Mouse (Mus musculus): ENCODE data around the gene Adamts18. TPM values are rescaled to one million over a fixed set of nuclear protein-coding genes. Genes with fewer than 3 reads are reported as not detected.

Adamts18 gene
- polyA plus RNA-seq, 1 experiment from 2014 or later = 5.1 TPM

DNA sequence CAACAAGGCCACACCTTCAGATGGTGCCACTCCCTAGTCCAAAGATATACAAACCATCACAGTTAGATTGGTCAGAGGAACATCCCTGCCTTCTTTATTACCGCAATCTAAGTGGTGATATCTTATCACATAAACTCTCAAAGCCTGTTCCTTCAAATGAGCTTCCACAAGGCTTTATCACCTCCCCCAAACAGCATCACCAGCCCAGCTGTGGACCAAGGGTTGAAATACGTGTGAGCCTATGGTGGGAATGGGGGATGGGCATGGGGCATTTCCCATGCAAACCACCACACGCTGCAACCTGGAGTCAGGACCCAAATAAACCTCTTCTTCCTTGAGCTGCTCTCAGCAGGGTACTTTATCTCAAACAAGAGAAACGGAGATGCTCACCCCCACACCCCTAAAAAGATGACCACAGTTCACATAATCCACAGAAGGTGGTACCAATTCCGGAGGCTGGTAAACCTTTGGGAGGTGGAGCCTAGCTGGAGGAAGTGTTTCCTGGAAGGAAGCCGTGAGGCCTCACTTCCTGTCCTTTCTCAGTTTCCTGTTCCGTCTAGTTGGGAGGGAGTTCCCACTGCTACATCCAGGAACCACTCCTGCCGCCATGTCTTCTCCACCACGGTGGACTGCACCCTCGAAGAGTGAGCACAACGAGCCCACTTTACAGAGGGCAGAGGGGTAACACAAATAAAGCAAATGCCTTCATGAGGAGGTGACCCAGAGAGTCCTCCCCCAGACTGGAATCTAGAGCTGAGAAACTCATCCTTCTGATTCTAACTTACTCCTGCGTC, 11.5 kb upstream of the Adamts18 start:
- no peak for DNase-seq (ENCODE audit: low spot score)
- peaks cover 5% of the 10 kb centered on the region for H3K4me1 ChIP-seq
- no peaks in the 10 kb centered on the region for H3K27me3 ChIP-seq (ENCODE audit: low read depth, poor library complexity, severe bottlenecking)
- no peaks in the 10 kb centered on the region for H3K9me3 ChIP-seq (replicated peaks)
- 90% methylated on average over 12 of the region's 12 CpGs for WGBS
- no peak overlapping the region for H3K4me3 ChIP-seq
- no peaks in the 10 kb centered on the region for H3K36me3 ChIP-seq
- H3K27ac ChIP-seq = no peak overlapping the region

- Histone ChIP-seq H3K27ac (no peak overlapping the region), H3K36me3 (no peaks in the 10 kb centered on the region), H3K27me3 (ENCODE audit: low read depth, poor library complexity, severe bottlenecking) (0 out of 2 replicates have a peak, but pooled peaks cover 3% of the 10 kb centered on the region), H3K4me1 (peaks cover 5% of the 10 kb centered on the region), H3K9me3 (replicated peaks) (no peaks in the 10 kb centered on the region), H3K4me3 (no peak overlapping the region)
- no peak for DNase-seq (ENCODE audit: low spot score)
- WGBS = 64% methylated on average over 7 of the region's 7 CpGs
Observed at GRCm38 (mm10) chr8:113858801-113859200, 10.3 kb upstream of the Adamts18 start.

DNA sequence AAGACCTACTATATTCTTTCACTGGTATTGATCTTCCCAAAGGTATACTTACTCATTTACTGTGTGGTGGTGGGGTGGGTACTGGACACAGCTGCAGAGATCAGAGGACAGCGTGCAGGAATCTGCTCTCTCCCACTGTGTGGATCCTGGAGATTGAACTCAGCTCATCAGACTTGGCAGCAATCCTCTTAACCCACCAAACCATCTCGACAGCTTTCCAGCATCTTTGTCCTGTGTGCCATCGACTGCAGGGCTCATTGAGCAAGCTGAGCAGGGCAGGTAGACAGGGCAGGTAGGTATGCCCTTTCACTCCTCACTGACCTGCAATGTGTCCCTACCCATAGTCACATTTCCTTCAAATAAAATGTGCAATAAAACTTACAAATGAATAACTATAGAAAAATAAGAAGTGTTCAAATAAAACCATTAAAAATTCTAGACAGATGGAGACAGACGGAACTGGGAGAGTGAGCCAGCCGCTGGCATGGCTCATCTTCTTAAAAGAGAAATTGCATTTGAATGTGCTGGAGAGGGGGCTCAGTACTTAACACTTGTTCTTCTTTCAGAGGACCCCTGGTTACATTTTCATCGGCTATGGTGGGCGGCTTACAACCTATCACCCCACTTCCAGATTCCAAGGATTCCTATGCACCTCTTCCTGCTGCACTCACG, 6.2 kb upstream of the Adamts18 start:
- peaks cover 23% of the 10 kb centered on the region for H3K27me3 ChIP-seq (ENCODE audit: low read depth, poor library complexity, severe bottlenecking)
- no peaks in the 10 kb centered on the region for H3K9me3 ChIP-seq (replicated peaks)
- 85% methylated on average over 8 of the region's 8 CpGs for WGBS
- DNase-seq (ENCODE audit: low spot score) = no peak
- no peaks in the 10 kb centered on the region for H3K36me3 ChIP-seq
- peaks cover 12% of the 10 kb centered on the region for H3K4me1 ChIP-seq
- no peak overlapping the region for H3K4me3 ChIP-seq
- no peak overlapping the region for H3K27ac ChIP-seq

- H3K4me3 ChIP-seq = no peak overlapping the region
- H3K36me3 ChIP-seq = no peaks in the 10 kb centered on the region
- WGBS = 60% methylated on average over 4 of the region's 4 CpGs
- no peak for DNase-seq (ENCODE audit: low spot score)
- peaks cover 12% of the 10 kb centered on the region for H3K4me1 ChIP-seq
- no peak overlapping the region for H3K27ac ChIP-seq
- H3K27me3 ChIP-seq (ENCODE audit: low read depth, poor library complexity, severe bottlenecking) = peaks cover 33% of the 10 kb centered on the region
- no peaks in the 10 kb centered on the region for H3K9me3 ChIP-seq (replicated peaks)
Observed at GRCm38 (mm10) chr8:113853714-113854113, 5.2 kb upstream of the Adamts18 start.

DNA sequence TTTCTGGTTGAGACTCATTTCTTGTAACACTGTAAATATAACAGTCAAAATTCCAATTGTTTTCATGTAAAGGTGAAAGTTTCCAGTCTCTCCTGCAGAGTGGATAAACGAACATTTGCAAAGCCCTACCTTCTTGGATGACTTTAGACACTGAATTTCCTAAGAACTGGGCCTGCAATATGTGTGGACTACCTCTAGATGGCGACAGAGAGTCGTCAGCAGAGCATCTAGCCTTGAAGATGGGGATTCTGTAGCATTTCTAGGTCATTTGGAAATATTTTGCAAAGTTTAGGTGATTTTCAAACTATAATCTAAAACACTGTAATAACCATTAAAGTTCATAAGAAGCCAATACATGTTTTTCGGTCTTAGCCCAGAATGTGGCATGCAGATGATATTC, 3.1 kb upstream of the Adamts18 start:
- H3K4me3 ChIP-seq = no peak overlapping the region
- no peak overlapping the region for H3K27ac ChIP-seq
- no peaks in the 10 kb centered on the region for H3K36me3 ChIP-seq
- 45% methylated on average over 4 of the region's 4 CpGs for WGBS
- H3K27me3 ChIP-seq (ENCODE audit: low read depth, poor library complexity, severe bottlenecking) = peaks cover 54% of the 10 kb centered on the region
- peaks cover 22% of the 10 kb centered on the region for H3K4me1 ChIP-seq
- no peaks in the 10 kb centered on the region for H3K9me3 ChIP-seq (replicated peaks)
- DNase-seq (ENCODE audit: low spot score) = no peak

DNA sequence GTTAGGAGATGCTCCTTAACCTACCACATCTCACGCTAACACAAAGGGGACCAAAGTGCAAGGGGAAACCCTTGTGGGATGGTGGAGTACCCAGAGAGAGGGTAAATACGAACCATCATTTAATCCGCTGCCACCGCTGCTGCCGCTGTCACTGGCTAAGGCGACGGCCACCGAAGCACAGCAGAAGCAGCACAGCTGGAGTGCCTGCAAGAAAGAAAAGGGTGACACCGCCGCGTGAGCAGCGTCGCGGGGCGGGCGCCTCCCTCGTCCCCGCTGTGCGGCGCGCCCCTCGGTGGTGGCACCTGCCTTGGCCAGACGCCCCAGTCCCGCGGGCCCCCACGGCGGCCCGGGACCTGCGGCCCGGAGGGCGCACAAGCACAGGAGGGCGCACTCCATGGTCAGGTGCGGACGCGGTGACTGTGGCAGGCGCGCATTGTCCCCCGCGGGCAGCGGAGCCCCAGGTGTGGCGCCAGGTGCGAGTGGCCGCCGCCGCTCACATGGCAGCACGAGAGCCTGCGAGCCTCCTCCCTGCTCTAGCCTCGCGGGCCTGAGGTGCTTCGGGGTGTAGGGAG, 371 bp downstream of the Adamts18 start:
- H3K4me3 ChIP-seq = peak overlapping the region; percentile 62
- DNase-seq (ENCODE audit: low spot score) = no peak
- no peaks in the 10 kb centered on the region for H3K36me3 ChIP-seq
- H3K27me3 ChIP-seq (ENCODE audit: low read depth, poor library complexity, severe bottlenecking) = peaks cover 65% of the 10 kb centered on the region
- peaks cover 32% of the 10 kb centered on the region for H3K4me1 ChIP-seq
- peak overlapping the region; percentile 66 for H3K27ac ChIP-seq
- WGBS = under 1% methylated on average over 50 of the region's 50 CpGs
- no peaks in the 10 kb centered on the region for H3K9me3 ChIP-seq (replicated peaks)

DNA sequence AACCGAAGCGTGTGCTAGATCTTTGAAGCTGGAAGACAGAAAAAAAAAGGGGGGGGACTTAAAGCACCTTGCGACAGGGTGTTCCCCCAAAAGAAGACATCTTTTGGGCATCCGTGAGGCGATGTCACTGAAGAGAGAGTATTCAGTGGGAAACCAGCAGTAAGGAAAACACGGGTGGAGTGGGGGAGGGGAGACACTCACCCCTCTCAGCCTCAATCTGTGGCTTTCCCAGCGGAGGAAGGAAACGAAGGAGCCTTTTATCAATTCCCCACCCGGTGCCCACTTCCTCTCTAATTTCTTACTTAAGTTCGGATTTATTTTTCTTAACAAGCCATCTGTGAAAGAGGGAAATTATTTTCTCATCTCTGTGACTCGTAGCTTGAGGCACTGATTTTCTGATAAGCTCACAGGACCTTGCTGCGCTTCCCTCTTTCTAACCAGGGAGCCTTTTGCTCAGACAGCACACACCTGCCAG, 895 bp downstream of the Adamts18 start:
- peak overlapping the region; percentile 66; the same call in 1 of the 2 replicates for H3K27ac ChIP-seq
- no peaks in the 10 kb centered on the region for H3K36me3 ChIP-seq
- peak overlapping the region; percentile 62 for H3K4me3 ChIP-seq
- H3K9me3 ChIP-seq (replicated peaks) = no peaks in the 10 kb centered on the region
- no peak for DNase-seq (ENCODE audit: low spot score)
- peaks cover 31% of the 10 kb centered on the region for H3K4me1 ChIP-seq
- 20% methylated on average over 12 of the region's 12 CpGs for WGBS
- peaks cover 65% of the 10 kb centered on the region for H3K27me3 ChIP-seq (ENCODE audit: low read depth, poor library complexity, severe bottlenecking)

DNA sequence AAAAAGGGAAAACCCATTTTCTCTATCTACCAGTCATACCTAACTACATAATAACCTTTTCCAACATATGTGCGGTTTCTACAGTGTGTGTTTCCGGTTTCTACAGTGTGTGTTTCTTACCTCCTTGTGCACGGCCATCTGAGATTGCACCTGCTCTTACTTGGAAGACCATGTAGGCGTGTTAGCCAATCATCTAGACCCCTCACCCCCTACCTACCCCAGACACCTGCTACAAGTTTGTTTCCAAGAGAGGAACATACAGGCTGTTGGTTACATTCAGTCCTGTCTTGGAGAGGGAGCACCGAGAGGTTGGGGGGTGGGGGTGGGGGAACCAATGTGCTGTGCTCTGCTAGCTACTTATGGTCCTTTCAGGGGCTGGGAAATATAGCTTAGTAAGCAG, 1.9 kb downstream of the Adamts18 start:
- WGBS = 80% methylated on average over 5 of the region's 5 CpGs
- Histone ChIP-seq H3K4me3 (no peak overlapping the region), H3K9me3 (replicated peaks) (no peaks in the 10 kb centered on the region)

GRCm38 (mm10) chr8:113844801-113845301, 3.7 kb downstream of the Adamts18 start:
- no peak overlapping the region for H3K27ac ChIP-seq
- peaks cover 60% of the 10 kb centered on the region for H3K27me3 ChIP-seq (ENCODE audit: low read depth, poor library complexity, severe bottlenecking)
- peaks cover 31% of the 10 kb centered on the region for H3K4me1 ChIP-seq
- no peaks in the 10 kb centered on the region for H3K36me3 ChIP-seq
- H3K9me3 ChIP-seq (replicated peaks) = no peaks in the 10 kb centered on the region
- peak; percentile 45 for DNase-seq (ENCODE audit: low spot score)
- H3K4me3 ChIP-seq = no peak overlapping the region
- WGBS = 52% methylated on average over 20 of the region's 20 CpGs

More for the DNA sequence above, 1.9 kb downstream of the Adamts18 start:
- DNase-seq (ENCODE audit: low spot score) = no peak
- Histone ChIP-seq H3K27ac (no peak overlapping the region), H3K27me3 (ENCODE audit: low read depth, poor library complexity, severe bottlenecking) (peaks cover 67% of the 10 kb centered on the region), H3K36me3 (no peaks in the 10 kb centered on the region), H3K4me1 (peaks cover 31% of the 10 kb centered on the region)

DNA sequence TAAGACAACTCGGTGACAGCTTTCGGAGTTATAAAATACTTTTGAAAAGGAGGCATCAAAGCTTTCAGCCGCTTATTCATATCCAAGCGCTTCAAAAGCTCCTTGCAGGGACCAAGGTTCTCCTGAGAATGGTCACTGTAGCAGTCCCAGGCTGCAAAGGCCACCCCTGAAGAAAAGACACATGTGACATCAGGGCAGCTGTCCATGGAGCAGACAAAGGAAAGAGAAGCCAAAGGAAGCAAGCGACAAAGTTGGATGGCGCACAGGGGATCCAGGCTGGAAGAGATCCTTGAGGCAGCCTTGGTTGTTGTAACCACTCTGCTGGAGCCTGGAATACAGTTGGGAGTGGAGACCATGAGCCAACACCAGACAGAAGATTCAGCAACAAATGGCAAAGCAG, 10.3 kb downstream of the Adamts18 start:
- H3K9me3 ChIP-seq (replicated peaks) = no peaks in the 10 kb centered on the region
- H3K36me3 ChIP-seq = no peaks in the 10 kb centered on the region
- no peak overlapping the region for H3K4me3 ChIP-seq
- DNase-seq (ENCODE audit: low spot score) = no peak
- peaks cover 10% of the 10 kb centered on the region for H3K4me1 ChIP-seq
- no peak overlapping the region for H3K27ac ChIP-seq
- peaks cover 18% of the 10 kb centered on the region; the same call in 1 of the 2 replicates for H3K27me3 ChIP-seq (ENCODE audit: low read depth, poor library complexity, severe bottlenecking)
- WGBS = 91% methylated on average over 6 of the region's 6 CpGs

GRCm38 (mm10) chr8:113837570-113837915, 11.0 kb downstream of the Adamts18 start:
- 0 out of 2 replicates have a peak overlapping the region, but pooled peaks have one; percentile 36 for H3K27ac ChIP-seq
- WGBS = 58% methylated on average over 4 of the region's 4 CpGs
- H3K4me1 ChIP-seq = peaks cover 10% of the 10 kb centered on the region
- peaks cover 24% of the 10 kb centered on the region; the same call in 1 of the 2 replicates for H3K27me3 ChIP-seq (ENCODE audit: low read depth, poor library complexity, severe bottlenecking)
- H3K36me3 ChIP-seq = no peaks in the 10 kb centered on the region
- H3K9me3 ChIP-seq (replicated peaks) = no peaks in the 10 kb centered on the region
- DNase-seq (ENCODE audit: low spot score) = no peak
- H3K4me3 ChIP-seq = no peak overlapping the region

GRCm38 (mm10) chr8:113836892-113837569, 11.5 kb downstream of the Adamts18 start:
- no peak for DNase-seq (ENCODE audit: low spot score)

More at GRCm38 (mm10) chr8:113836892-113837569, 11.5 kb downstream of the Adamts18 start:
- H3K36me3 ChIP-seq = no peaks in the 10 kb centered on the region
- H3K4me1 ChIP-seq = peaks cover 10% of the 10 kb centered on the region
- H3K27ac ChIP-seq = peak overlapping the region; percentile 36; the same call in 1 of the 2 replicates
- peaks cover 29% of the 10 kb centered on the region; the same call in 1 of the 2 replicates for H3K27me3 ChIP-seq (ENCODE audit: low read depth, poor library complexity, severe bottlenecking)
- H3K4me3 ChIP-seq = no peak overlapping the region
- no peaks in the 10 kb centered on the region for H3K9me3 ChIP-seq (replicated peaks)
- WGBS = 48% methylated on average over 8 of the region's 8 CpGs

Measured in limb, embryonic 10.5 days (tissue).